Mouse (Mus musculus) layer of hippocampus, adult 8-10 months (tissue): ENCODE measurements around the gene Chordc1. TPM values are rescaled to one million over a fixed set of nuclear protein-coding genes. Genes with fewer than 3 reads are reported as not detected.
A peak's percentile ranks its signal among the peaks of the same experiment; 100 is the strongest.
"Not testable (repeated sequence)": the region's sequence is repeated elsewhere in the genome, so short reads cannot be mapped to it uniquely, and the experiment has no call there.

Source experiments
- DNase-seq, 2 experiments: peaks; one replicate each; pipeline ENCODE4 v3.0.0; 2022; ENCODE audit warnings: low spot score in 2 of 2
- total RNA-seq, 4 experiments: library from RNA; stranded (reverse); gene quantifications; 2 replicates each; pipeline ENCODE4 v1.2.4; 2022

Chordc1 gene
- 100 to 1,000 TPM in 2 of 4 experiments, 10 to 100 TPM in 2; 76.8 to 122 (median 101) TPM for total RNA-seq

DNA sequence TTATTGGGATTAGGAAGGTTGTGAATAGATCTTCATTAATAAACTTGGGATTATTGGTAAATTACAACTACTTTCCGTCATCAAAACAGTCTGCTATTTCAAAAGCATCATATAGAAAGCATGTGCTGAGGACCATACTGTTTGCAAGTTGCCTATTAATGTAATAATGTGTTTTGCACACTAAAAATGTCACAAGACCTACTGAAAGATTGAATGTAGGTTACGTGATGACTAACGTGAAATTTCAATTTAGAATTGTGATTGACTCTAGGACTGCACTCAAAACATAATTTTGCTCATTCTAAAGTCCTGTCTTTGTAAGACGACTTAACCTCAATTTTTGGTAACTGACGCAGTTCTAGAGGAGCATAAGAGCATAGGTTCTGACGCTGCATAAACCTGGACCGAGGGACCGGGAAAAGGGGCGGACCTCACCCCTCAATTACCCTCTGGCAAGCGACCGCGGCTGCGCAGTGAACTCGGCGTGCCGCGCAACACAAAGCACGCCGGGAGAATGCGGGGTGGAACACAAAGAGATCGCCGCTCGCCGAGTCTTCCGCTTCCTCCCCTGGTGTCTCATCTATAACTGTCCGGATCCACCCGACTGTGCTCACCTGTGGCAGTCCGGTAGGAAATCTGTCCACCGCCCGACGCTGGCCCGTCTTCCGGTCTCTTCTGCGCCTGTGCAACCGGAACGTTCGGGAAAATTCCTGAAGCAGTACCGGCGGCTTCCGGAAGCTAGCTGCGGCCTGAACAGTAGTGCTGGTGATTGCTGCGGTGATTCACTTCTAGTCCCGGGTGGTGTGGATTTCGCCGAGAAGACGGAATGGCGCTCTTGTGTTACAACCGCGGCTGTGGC lies at the start of gene Chordc1:
TSS of gene Chordc1 (plus strand) at position 555 of the 859 bp plus-strand sequence.
- DNase-seq: peak; percentile 93 to 96

DNA sequence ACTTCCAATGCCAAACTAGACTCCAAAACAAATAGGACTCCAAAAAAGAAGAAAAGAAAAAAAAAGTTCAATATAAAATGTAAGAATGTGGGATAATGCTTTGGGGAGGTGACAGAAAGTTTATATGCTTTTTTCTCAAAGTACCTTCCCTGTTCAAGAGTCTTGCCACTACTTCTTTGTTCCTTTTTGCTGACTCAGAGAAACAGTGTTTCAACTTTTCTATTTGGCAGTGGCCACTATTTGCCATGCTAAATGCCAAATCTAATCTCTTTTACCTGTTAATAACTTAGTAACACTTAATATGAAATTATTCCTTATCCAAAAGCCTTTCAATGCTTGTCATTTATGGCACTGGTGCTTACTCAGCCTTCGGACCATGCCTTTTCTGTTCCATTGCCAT lies 16.0 kb upstream of the Chordc1 start:
- DNase-seq: no peak

DNA sequence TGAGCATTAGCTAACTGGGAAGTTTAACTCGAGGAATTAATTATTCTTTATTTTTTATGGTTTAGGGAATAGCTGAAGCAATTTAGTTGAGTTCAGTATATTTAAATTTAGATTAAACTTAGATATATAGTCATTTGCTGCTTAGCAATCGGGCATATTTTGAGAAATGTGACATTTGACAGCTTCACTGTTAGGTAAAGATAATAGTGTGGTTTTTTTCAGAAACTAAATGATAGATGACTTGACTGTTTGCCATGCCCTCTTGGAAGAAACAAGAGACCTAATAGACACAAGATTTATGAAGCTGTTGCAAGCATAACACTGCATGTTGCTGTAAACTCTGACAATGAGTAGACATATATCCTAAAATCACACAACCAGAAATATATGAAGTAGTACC lies 15.1 kb upstream of the Chordc1 start:
- no peak for DNase-seq

DNA sequence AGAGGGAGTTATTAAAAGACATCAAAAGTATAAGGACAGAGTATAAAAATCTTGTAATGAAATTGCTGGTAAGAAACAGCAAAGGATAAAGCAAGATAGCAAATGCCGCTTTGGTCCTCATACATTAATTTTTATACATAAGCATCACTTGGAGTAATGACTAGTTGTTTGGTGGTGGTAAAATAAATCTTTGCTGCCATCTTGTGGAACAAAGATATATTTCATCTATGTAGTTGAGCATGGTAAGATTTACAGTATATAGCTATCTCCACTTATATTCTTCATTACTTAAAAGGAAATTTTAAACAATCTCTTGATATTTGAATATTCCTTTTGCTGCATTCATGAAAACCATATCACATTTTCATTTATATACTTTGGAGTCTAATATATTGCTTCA lies 14.4 kb upstream of the Chordc1 start:
- DNase-seq: no peak

DNA sequence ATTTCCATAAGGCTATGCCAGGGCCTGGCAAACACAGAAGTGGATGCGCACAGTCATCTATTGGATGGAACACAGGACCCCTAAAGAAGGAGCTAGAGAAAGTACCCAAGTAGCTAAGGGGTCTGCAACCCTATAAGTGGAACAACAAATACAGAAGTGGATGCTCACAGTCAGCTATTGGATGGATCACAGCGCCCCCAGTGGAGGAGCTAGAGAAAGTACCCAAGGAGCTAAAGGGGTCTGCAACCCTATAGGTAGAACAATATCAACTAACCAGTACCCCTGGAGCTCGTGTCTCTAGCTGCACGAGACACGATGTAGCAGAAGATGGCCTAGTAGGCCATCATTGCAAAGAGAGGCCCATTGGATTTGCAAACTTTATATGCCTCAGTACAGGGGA lies 13.2 kb upstream of the Chordc1 start:
- DNase-seq: not testable (repeated sequence)

- no peak for DNase-seq
Observed at GRCm38 (mm10) chr9:18292443-18292922, 558 bp downstream of the Chordc1 start.

DNA sequence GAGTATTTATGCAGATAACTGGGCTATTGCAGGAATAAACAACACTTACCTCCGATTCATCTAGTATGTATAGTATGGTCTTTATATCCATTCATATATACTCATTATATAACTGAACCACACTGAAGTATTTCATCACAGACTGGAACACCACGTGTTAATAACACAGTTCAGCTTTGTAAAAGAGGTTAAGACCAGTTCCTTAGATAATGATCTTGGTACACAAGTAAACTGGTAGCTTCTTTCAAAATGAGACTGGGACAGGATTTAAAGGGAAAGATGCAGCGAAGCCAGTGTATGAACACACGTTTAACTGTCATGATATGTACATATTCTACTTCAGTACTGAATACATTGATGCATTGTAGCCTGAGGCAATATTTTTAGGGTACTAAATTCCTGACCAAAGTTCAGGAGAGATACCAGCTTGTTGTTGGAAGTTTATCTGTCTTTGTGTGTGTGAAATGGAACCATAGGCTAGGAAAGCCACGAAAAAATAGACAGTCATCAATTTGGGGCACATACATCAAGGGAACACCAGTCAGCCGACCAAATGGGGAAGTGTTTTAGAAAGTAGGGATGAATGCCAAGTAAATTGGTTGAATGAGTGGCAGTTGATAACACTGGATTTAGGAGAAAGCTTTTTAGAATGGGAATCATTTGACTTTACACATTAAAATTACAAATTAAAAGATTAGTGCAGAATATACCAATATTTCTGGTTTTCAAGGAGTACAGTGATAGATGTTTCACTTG lies 1.3 kb downstream of the Chordc1 start:
- DNase-seq: no peak

GRCm38 (mm10) chr9:18298301-18298700 lies 6.4 kb downstream of the Chordc1 start:
- no peak for DNase-seq

- DNase-seq: no peak
Observed at GRCm38 (mm10) chr9:18319990-18320389, 28.1 kb downstream of the Chordc1 start.

Other genes starting within 250 kb of the Chordc1 start
- gene Naalad2, start 110.9 kb downstream of the Chordc1 start, total RNA-seq: 1 to 10 TPM in 3 of 4 experiments, under 1 TPM in 1; 0.91 to 2.8 (median 2.5) TPM
- not detected for gene Ubtfl1, start 112.3 kb downstream of the Chordc1 start, total RNA-seq
- not detected for gene Mbd3l2, start 138.5 kb downstream of the Chordc1 start, total RNA-seq
- 1 to 10 TPM; 2.4 to 4.3 (median 3.5) TPM for gene Zfp558, start 186.1 kb downstream of the Chordc1 start, total RNA-seq
- gene Mbd3l1, start 186.2 kb downstream of the Chordc1 start, total RNA-seq: not detected